Mouse (Mus musculus) liver, embryonic 14.5 days (tissue): ENCODE measurements at regions not wholly inside any gene's neighbourhood (a gene's known extent, or its start where the extent isn't known, plus 50 kb on each side); places are given as distances from the start of the nearest gene placed in this dataset.

ENCODE experiments used
- ATAC-seq: fragments of 200-750 bp; cut with Nextera tagmentation; 2 replicates; pipeline ENCODE4 v1.8.0; 2017; ENCODE audit warnings: moderate number of reproducible peaks, mild to moderate bottlenecking, moderate library complexity; ENCODE audit not compliant: insufficient read depth
- DNase-seq, 3 experiments: peaks; one replicate each; pipeline ENCODE4 v3.0.0-alpha.2; 2012 to 2013; ENCODE audit warnings: low read depth in 3 of 3, low spot score in 3 of 3
- H3K27ac ChIP-seq: fragments of 300-500 bp; sonication (generic); 2 replicates; pipeline ENCODE4 v1.5.1; 2014; ENCODE audit warnings: moderate library complexity, mild to moderate bottlenecking, control low read depth, inconsistent platforms
- H3K27me3 ChIP-seq: fragments of 300-500 bp; sonication (generic); 2 replicates; pipeline ENCODE4 v1.6.1; 2014; ENCODE audit warnings: mild to moderate bottlenecking, low read length, moderate library complexity; ENCODE audit not compliant: control insufficient read depth, insufficient read depth
- H3K36me3 ChIP-seq: fragments of 300-500 bp; sonication (generic); replicated peaks from 2 replicates; pipeline ENCODE4 v1.6.1; 2014; ENCODE audit warnings: low read depth; ENCODE audit not compliant: control insufficient read depth, insufficient read depth
- H3K4me1 ChIP-seq, 2 experiments: fragments of 200-500 bp in 1 of 2; fragments of 300-500 bp in 1 of 2; sonication (generic) in 1 of 2; replicated peaks; 2 replicates each; pipeline ENCODE4 v1.6.1; 2012 to 2014; ENCODE audit warnings: antibody characterized with exemption in 1 of 2, inconsistent platforms in 1 of 2, low read length in 1 of 2; ENCODE audit not compliant: control insufficient read depth in 2 of 2, insufficient read depth in 2 of 2
- H3K4me2 ChIP-seq: fragments of 300-500 bp; sonication (generic); 2 replicates; pipeline ENCODE4 v1.6.1; 2014; ENCODE audit warnings: low read depth, mild to moderate bottlenecking, control low read depth, moderate library complexity
- H3K4me3 ChIP-seq, 2 experiments: fragments of 200-500 bp in 1 of 2; fragments of 300-500 bp in 1 of 2; sonication (generic) in 1 of 2; 2 replicates each; pipeline ENCODE4 v1.5.1; 2012 to 2014; ENCODE audit warnings: low read depth in 2 of 2, low read length in 2 of 2, mild to moderate bottlenecking in 2 of 2, control low read depth in 1 of 2, inconsistent platforms in 1 of 2, moderate library complexity in 1 of 2; ENCODE audit not compliant: insufficient read depth in 1 of 2
- H3K9ac ChIP-seq: fragments of 300-500 bp; sonication (generic); replicated peaks from 2 replicates; pipeline ENCODE4 v1.6.1; 2014; ENCODE audit warnings: mild to moderate bottlenecking, control low read depth, moderate library complexity
- H3K9me3 ChIP-seq: fragments of 300-500 bp; sonication (generic); 2 replicates; pipeline ENCODE4 v1.6.1; 2016; ENCODE audit warnings: low read length, mixed read lengths; ENCODE audit not compliant: control insufficient read depth
- CTCF ChIP-seq: IDR thresholded peaks from 2 replicates; pipeline ENCODE4 v1.5.1; 2016; ENCODE audit warnings: antibody characterized with exemption, low read depth, control low read depth
- EP300 ChIP-seq: IDR thresholded peaks from 2 replicates; pipeline ENCODE4 v1.6.1; 2016; ENCODE audit warnings: antibody characterized with exemption, low read depth
- WGBS: fragments of 180-500 bp; shearing (Covaris S2); extraction: QIAGEN DNeasy Blood & Tissue Kit; methylation state at CpG from one replicate; pipeline ENCODE4 v1.1.7; 2014; ENCODE audit not compliant: insufficient replicate concordance; 5-methylcytosine and 5-hydroxymethylcytosine counted together

DNA sequence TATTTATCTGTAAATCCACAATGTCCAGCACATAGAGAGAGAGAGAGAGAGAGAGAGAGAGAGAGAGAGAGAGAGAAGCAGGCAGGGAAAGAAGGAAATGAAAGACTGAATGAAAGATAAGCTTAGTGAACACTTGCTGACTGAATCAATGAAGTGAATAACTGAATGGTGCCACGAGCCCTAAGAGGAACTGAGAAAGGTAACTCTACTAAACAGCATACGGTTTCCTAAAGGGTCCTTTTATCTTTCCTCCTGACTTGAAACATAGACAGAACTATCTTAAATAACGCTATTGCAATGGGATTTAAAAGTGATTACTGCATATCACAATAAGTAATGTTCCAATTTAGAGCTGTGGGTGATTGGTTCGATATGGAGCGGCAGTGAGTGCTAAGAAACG lies 121.0 kb downstream of the Rbm26 start:
- H3K27me3 ChIP-seq, result no peaks in the 10 kb centered on the region
- no peaks in the 10 kb centered on the region for H3K9me3 ChIP-seq
- no peak overlapping the region for H3K27ac ChIP-seq
- H3K9ac ChIP-seq, result no peak overlapping the region
- H3K4me1 ChIP-seq, result no peaks in the 10 kb centered on the region
- no peak for TF ChIP-seq CTCF
- TF ChIP-seq EP300, result no peak
- ATAC-seq (no peak), DNase-seq (no peak)
- no peaks in the 10 kb centered on the region for H3K36me3 ChIP-seq
- no peak overlapping the region for H3K4me3 ChIP-seq
- H3K4me2 ChIP-seq, result no peak overlapping the region
- 61% methylated on average over 6 of the region's 6 CpGs for WGBS

DNA sequence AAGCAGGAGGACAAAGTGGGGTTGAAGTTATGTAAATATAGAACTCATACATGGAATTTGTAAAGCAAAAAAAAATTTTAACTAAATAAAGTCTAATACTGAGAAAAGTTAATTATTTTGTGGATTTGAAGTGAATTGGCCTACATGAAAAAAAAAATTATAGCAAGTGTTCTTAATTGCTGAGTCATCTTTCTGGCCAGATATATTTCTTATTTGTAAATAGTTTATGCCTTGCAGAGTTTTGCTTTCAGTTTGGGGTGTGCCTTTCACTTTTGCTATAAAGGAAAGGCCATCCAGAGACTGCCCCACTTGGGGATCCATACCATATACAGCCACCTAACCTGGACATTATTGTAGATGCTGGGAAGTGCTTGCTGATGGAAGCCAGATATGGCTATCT lies 138.3 kb downstream of the Rbm26 start:
- H3K27ac ChIP-seq, result no peak overlapping the region
- DNase-seq, result no peak
- H3K4me2 ChIP-seq, result no peak overlapping the region
- H3K9ac ChIP-seq, result no peak overlapping the region
- ATAC-seq, result no peak
- TF ChIP-seq CTCF (no peak), EP300 (no peak)
- H3K9me3 ChIP-seq, result no peaks in the 10 kb centered on the region
- no peaks in the 10 kb centered on the region for H3K27me3 ChIP-seq
- no peaks in the 10 kb centered on the region for H3K36me3 ChIP-seq
- no peaks in the 10 kb centered on the region for H3K4me1 ChIP-seq
- H3K4me3 ChIP-seq, result no peak overlapping the region

DNA sequence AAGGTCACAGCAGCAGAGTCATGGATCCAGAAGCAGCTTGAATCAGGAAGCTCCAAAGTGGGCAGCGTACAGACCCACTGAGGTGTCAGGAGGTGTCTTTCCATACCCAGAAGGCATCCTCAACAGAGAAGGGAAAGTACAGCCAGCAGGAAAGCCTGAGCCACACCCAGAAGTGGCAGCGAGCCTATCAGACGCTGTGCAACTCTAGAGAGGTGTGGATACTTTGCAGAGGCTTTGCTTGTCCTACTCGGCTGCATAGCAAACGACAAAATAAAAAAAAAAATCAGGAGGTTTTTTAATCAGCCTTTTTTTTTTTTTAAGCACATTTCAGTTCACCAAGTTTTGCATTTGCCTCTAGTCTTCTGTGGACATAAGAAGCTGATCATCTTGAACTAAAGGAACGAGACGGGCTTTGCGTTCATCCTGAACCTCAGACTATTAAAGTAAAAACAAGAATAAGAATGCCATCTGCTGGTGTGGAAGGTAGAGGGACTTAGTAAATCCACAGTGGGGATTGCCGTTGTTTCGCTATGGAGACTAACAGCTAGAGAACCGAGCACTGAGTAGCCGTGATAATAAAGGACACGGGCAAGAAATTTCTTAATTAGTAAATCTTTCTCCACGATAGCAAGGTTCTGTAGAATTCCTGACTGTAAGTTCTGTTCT lies 142.3 kb downstream of the Rbm26 start:
- 33% methylated on average over 14 of the region's 14 CpGs for WGBS
- ATAC-seq (no peak), DNase-seq (no peak)

DNA sequence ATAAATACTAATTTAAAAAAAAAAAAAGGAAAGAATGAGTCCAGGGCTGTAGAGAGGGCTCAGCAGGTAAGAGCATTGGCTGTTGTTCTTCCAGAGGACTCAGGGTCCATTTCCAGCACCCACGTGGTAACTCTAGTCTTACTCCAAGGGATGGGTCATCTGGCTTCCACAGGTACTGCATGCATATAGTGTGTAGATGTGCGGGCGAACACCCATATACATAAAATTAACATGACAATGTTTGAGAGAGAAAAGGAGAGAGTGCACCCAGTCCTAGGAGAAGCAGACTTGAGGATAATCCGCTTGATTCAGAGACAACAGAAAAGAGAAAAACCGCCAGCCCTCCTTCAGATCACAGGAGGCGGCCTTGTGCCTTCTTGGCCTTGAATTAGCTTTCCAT lies 157.2 kb downstream of the Rbm26 start:
- H3K4me3 ChIP-seq, result no peak overlapping the region
- H3K9ac ChIP-seq, result no peak overlapping the region
- no peak overlapping the region for H3K27ac ChIP-seq
- H3K36me3 ChIP-seq, result no peaks in the 10 kb centered on the region
- H3K4me1 ChIP-seq, result no peaks in the 10 kb centered on the region
- no peak for TF ChIP-seq EP300
- TF ChIP-seq CTCF, result no peak
- DNase-seq (no peak), ATAC-seq (no peak)
- WGBS, result 65% methylated on average over 6 of the region's 6 CpGs
- H3K4me2 ChIP-seq, result no peak overlapping the region
- H3K9me3 ChIP-seq, result no peaks in the 10 kb centered on the region
- H3K27me3 ChIP-seq, result no peaks in the 10 kb centered on the region

More for the DNA sequence above, 142.3 kb downstream of the Rbm26 start:
- H3K4me3 ChIP-seq, result no peak overlapping the region
- no peak overlapping the region for H3K9ac ChIP-seq
- H3K9me3 ChIP-seq, result no peaks in the 10 kb centered on the region
- H3K27me3 ChIP-seq, result no peaks in the 10 kb centered on the region
- H3K4me1 ChIP-seq, result no peaks in the 10 kb centered on the region
- H3K4me2 ChIP-seq, result no peak overlapping the region
- TF ChIP-seq CTCF, result no peak
- no peaks in the 10 kb centered on the region for H3K36me3 ChIP-seq
- H3K27ac ChIP-seq, result no peak overlapping the region

DNA sequence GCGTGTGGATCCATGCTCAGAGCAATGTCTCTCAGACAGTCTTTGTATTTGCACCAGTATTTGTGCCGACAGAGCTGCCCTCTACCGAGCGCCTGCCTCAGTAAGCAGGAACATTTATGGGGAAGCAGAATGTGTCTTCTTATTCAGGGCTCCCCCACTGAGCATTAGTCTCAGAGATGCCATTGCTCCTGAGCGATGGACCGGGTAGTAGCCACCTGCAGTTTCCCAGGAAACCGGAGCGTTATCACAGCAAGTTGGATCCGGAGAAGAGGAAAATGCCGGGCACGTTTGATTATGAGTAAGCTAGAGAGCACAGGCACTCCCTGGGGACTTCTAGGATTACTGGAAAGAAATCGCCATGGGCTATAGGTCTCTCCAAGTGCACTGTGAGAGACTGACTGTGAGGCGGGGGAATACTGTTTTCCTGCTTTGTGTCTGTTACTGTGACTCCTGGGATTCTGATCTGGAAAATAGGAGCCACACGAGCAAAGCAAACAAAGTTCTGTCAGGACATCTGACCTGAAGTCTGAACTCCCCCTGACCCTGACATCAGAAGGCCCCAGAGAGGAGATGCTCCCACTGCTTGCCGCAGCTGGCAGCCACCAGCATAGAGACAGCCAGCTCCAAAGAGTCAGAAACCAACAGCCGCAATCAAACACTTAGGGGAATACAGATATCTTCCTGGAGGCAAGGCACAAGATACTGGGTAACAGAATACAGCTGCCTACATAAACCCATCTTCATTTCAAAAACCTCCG lies 160.9 kb downstream of the Rbm26 start:
- Histone ChIP-seq H3K4me2 (no peak overlapping the region), H3K36me3 (no peaks in the 10 kb centered on the region), H3K27me3 (no peaks in the 10 kb centered on the region), H3K4me1 (no peaks in the 10 kb centered on the region), H3K4me3 (no peak overlapping the region), H3K27ac (no peak overlapping the region), H3K9me3 (no peaks in the 10 kb centered on the region), H3K9ac (no peak overlapping the region)
- TF ChIP-seq EP300 (no peak), CTCF (no peak)
- 66% methylated on average over 17 of the region's 17 CpGs for WGBS
- DNase-seq (no peak), ATAC-seq (no peak)
